Mouse (Mus musculus) lung, embryonic 14.5 days (tissue): ENCODE measurements at regions not wholly inside any gene's neighbourhood (a gene's known extent, or its start where the extent isn't known, plus 50 kb on each side); places are given as distances from the start of the nearest gene placed in this dataset. TPM values are rescaled to one million over a fixed set of nuclear protein-coding genes. Genes with fewer than 3 reads are reported as not detected.

Experiments used
- ATAC-seq: fragments of 200-750 bp; cut with Nextera tagmentation; 2 replicates; pipeline ENCODE4 v1.8.0; 2017; ENCODE audit warnings: mild to moderate bottlenecking, moderate TSS enrichment, moderate library complexity; ENCODE audit not compliant: insufficient read depth
- DNase-seq: peaks from one replicate; pipeline ENCODE4 v3.0.0-alpha.2; 2015
- H3K27ac ChIP-seq: fragments of 300-500 bp; sonication (generic); 2 replicates; pipeline ENCODE4 v1.5.1; 2014; ENCODE audit warnings: low read depth, mild to moderate bottlenecking, moderate library complexity
- H3K27me3 ChIP-seq: fragments of 300-500 bp; sonication (generic); 2 replicates; pipeline ENCODE4 v1.6.1; 2014; ENCODE audit warnings: low read length, control low read depth; ENCODE audit not compliant: insufficient read depth
- H3K36me3 ChIP-seq: fragments of 300-500 bp; sonication (generic); 2 replicates; pipeline ENCODE4 v1.6.1; 2014; ENCODE audit warnings: control low read depth; ENCODE audit not compliant: insufficient read depth
- H3K4me1 ChIP-seq: fragments of 300-500 bp; sonication (generic); 2 replicates; pipeline ENCODE4 v1.6.1; 2014; ENCODE audit warnings: antibody characterized with exemption, control low read depth; ENCODE audit not compliant: insufficient read depth
- H3K4me2 ChIP-seq: fragments of 300-500 bp; sonication (generic); 2 replicates; pipeline ENCODE4 v1.6.1; 2014; ENCODE audit warnings: mild to moderate bottlenecking
- H3K4me3 ChIP-seq: fragments of 300-500 bp; sonication (generic); 2 replicates; pipeline ENCODE4 v1.5.1; 2014; ENCODE audit warnings: low read depth, low read length
- H3K9ac ChIP-seq: fragments of 300-500 bp; sonication (generic); 2 replicates; pipeline ENCODE4 v1.6.1; 2014
- H3K9me3 ChIP-seq: fragments of 300-500 bp; sonication (generic); 2 replicates; pipeline ENCODE4 v1.6.1; 2016; ENCODE audit warnings: low read depth, low read length, control low read depth
- CTCF ChIP-seq: IDR thresholded peaks from 2 replicates; pipeline ENCODE4 v1.5.1; 2016; ENCODE audit warnings: antibody characterized with exemption, low read depth
- WGBS: fragments of 180-500 bp; shearing (Covaris S2); extraction: QIAGEN DNeasy Blood & Tissue Kit; methylation state at CpG from one replicate; pipeline ENCODE4 v1.1.7; 2014; 5-methylcytosine and 5-hydroxymethylcytosine counted together
- microRNA-seq: library from miRNA; unstranded; fragments of <30 nt; microRNA quantifications from one replicate; pipeline ENCODE4, GENCODE M21; 2016; ENCODE audit warnings: borderline number of aligned reads

- TF ChIP-seq CTCF: no peak
- DNase-seq (no peak), ATAC-seq (no peak)
- 64% methylated on average over 10 of the region's 10 CpGs for WGBS
- Histone ChIP-seq H3K4me2 (no peak overlapping the region), H3K27me3 (no peaks in the 10 kb centered on the region), H3K9me3 (no peaks in the 10 kb centered on the region), H3K4me3 (no peak overlapping the region), H3K36me3 (no peaks in the 10 kb centered on the region), H3K27ac (no peak overlapping the region), H3K9ac (no peak overlapping the region), H3K4me1 (peaks cover 5% of the 10 kb centered on the region; the same call in 1 of the 2 replicates)
These were observed 61.7 kb upstream of the Zbtb40 start for GRCm38 (mm10) chr4:137110276-137110675.

- DNase-seq: no peak
- no peak overlapping the region for H3K4me2 ChIP-seq
- H3K9me3 ChIP-seq: no peaks in the 10 kb centered on the region
- H3K27me3 ChIP-seq: no peaks in the 10 kb centered on the region
- H3K4me1 ChIP-seq: no peaks in the 10 kb centered on the region
- TF ChIP-seq CTCF: no peak
- no peaks in the 10 kb centered on the region for H3K36me3 ChIP-seq
- no peak overlapping the region for H3K27ac ChIP-seq
- ATAC-seq: no peak
- H3K9ac ChIP-seq: no peak overlapping the region
- WGBS: 78% methylated on average over 10 of the region's 10 CpGs
- H3K4me3 ChIP-seq: no peak overlapping the region
These were observed 55.9 kb upstream of the Zbtb40 start for GRCm38 (mm10) chr4:137104447-137105044.

- WGBS: 74% methylated on average over 12 of the region's 12 CpGs
- no peak overlapping the region for H3K9ac ChIP-seq
- H3K4me2 ChIP-seq: no peak overlapping the region
- no peak for DNase-seq
- H3K4me3 ChIP-seq: no peak overlapping the region
- no peak for TF ChIP-seq CTCF
- no peaks in the 10 kb centered on the region for H3K36me3 ChIP-seq
- H3K9me3 ChIP-seq: no peaks in the 10 kb centered on the region
- no peaks in the 10 kb centered on the region for H3K4me1 ChIP-seq
- no peak for ATAC-seq
- 0 out of 2 replicates have a peak, but pooled peaks cover 6% of the 10 kb centered on the region for H3K27me3 ChIP-seq
- no peak overlapping the region for H3K27ac ChIP-seq
These were observed 52.6 kb upstream of the Zbtb40 start for GRCm38 (mm10) chr4:137101169-137101568.

GRCm38 (mm10) chr4:137100756-137101155, 52.2 kb upstream of the Zbtb40 start:
- no peaks in the 10 kb centered on the region for H3K4me1 ChIP-seq
- DNase-seq (no peak), ATAC-seq (no peak)
- no peak overlapping the region for H3K27ac ChIP-seq
- WGBS: 94% methylated on average over 4 of the region's 4 CpGs
- 0 out of 2 replicates have a peak, but pooled peaks cover 6% of the 10 kb centered on the region for H3K27me3 ChIP-seq
- no peak overlapping the region for H3K4me2 ChIP-seq
- no peak for TF ChIP-seq CTCF
- H3K4me3 ChIP-seq: no peak overlapping the region
- no peaks in the 10 kb centered on the region for H3K9me3 ChIP-seq
- no peak overlapping the region for H3K9ac ChIP-seq
- no peaks in the 10 kb centered on the region for H3K36me3 ChIP-seq

Small RNAs in the stretch of these regions (microRNA-seq; reads per million reads assigned to microRNA genes)
- gene Gm23263 (not detected), gene Gm25399 (not detected)
